Mouse (Mus musculus): Measurements from ENCODE around the gene Uevld. TPM values are rescaled to one million over a fixed set of nuclear protein-coding genes. Genes with fewer than 3 reads are reported as not detected.
A peak's percentile ranks its signal among the peaks of the same experiment; 100 is the strongest.

Uevld gene
- total RNA-seq, 1 experiment from 2014 or later: 20.8 TPM

- no peak for ATAC-seq (replicated peaks in 1 of 2; ENCODE audit: insufficient read depth in 1 of 2, low FRiP score in 2 of 2, low TSS enrichment in 1 of 2, low read depth in 1 of 2, poor library complexity in 2 of 2, severe bottlenecking in 2 of 2)
Observed at GRCm38 (mm10) chr7:46916376-46916775, 42.0 kb downstream of the Uevld start.

GRCm38 (mm10) chr7:46911250-46911649, 47.1 kb downstream of the Uevld start:
- 0 out of 4 replicates have a peak, but pooled peaks of 1 of the 2 experiments have one; percentile 39 for ATAC-seq (replicated peaks in 1 of 2; ENCODE audit: insufficient read depth in 1 of 2, low FRiP score in 2 of 2, low TSS enrichment in 1 of 2, low read depth in 1 of 2, poor library complexity in 2 of 2, severe bottlenecking in 2 of 2)

- no peak for ATAC-seq (replicated peaks in 1 of 2; ENCODE audit: insufficient read depth in 1 of 2, low FRiP score in 2 of 2, low TSS enrichment in 1 of 2, low read depth in 1 of 2, poor library complexity in 2 of 2, severe bottlenecking in 2 of 2)
Observed at GRCm38 (mm10) chr7:46899343-46899742, 59.0 kb downstream of the Uevld start.

- ATAC-seq (replicated peaks in 1 of 2; ENCODE audit: insufficient read depth in 1 of 2, low FRiP score in 2 of 2, low TSS enrichment in 1 of 2, low read depth in 1 of 2, poor library complexity in 2 of 2, severe bottlenecking in 2 of 2): no peak
Observed at GRCm38 (mm10) chr7:46895511-46895910, 62.8 kb downstream of the Uevld start.

- ATAC-seq (replicated peaks in 1 of 2; ENCODE audit: insufficient read depth in 1 of 2, low FRiP score in 2 of 2, low TSS enrichment in 1 of 2, low read depth in 1 of 2, poor library complexity in 2 of 2, severe bottlenecking in 2 of 2): 0 out of 4 replicates have a peak, but pooled peaks of 1 of the 2 experiments have one; percentile 30
Observed at GRCm38 (mm10) chr7:46883304-46883703, 75.0 kb downstream of the Uevld start.

- ATAC-seq (replicated peaks in 1 of 2; ENCODE audit: insufficient read depth in 1 of 2, low FRiP score in 2 of 2, low TSS enrichment in 1 of 2, low read depth in 1 of 2, poor library complexity in 2 of 2, severe bottlenecking in 2 of 2): peak in 1 of 2 experiments; percentile 65; a peak in 1 of 4 replicates
Observed at GRCm38 (mm10) chr7:46881941-46882340, 76.4 kb downstream of the Uevld start.

- peak; percentile 79 to 84 for ATAC-seq (replicated peaks in 1 of 2; ENCODE audit: insufficient read depth in 1 of 2, low FRiP score in 2 of 2, low TSS enrichment in 1 of 2, low read depth in 1 of 2, poor library complexity in 2 of 2, severe bottlenecking in 2 of 2)
Observed at GRCm38 (mm10) chr7:46880992-46881391, 77.3 kb downstream of the Uevld start.

GRCm38 (mm10) chr7:46879851-46880250, 78.5 kb downstream of the Uevld start:
- ATAC-seq (replicated peaks in 1 of 2; ENCODE audit: insufficient read depth in 1 of 2, low FRiP score in 2 of 2, low TSS enrichment in 1 of 2, low read depth in 1 of 2, poor library complexity in 2 of 2, severe bottlenecking in 2 of 2): no peak

- ATAC-seq (replicated peaks in 1 of 2; ENCODE audit: insufficient read depth in 1 of 2, low FRiP score in 2 of 2, low TSS enrichment in 1 of 2, low read depth in 1 of 2, poor library complexity in 2 of 2, severe bottlenecking in 2 of 2): no peak
Observed at GRCm38 (mm10) chr7:46877255-46877654, 81.1 kb downstream of the Uevld start.

GRCm38 (mm10) chr7:46876841-46877240, 81.5 kb downstream of the Uevld start:
- ATAC-seq (replicated peaks in 1 of 2; ENCODE audit: insufficient read depth in 1 of 2, low FRiP score in 2 of 2, low TSS enrichment in 1 of 2, low read depth in 1 of 2, poor library complexity in 2 of 2, severe bottlenecking in 2 of 2): no peak

Other genes starting within 250 kb of the Uevld start
- 15.9 and 21.5 TPM in 2 replicates for gene Saal1, start 247.8 kb downstream of the Uevld start, total RNA-seq (2017)
- not detected in 2 replicates for gene Saa3, start 242.8 kb downstream of the Uevld start, total RNA-seq (2017)
- not detected in 2 replicates for gene Saa4, start 225.9 kb downstream of the Uevld start, total RNA-seq (2017)
- gene Saa1, start 215.5 kb downstream of the Uevld start, total RNA-seq (2017): not detected in 2 replicates
- gene Saa2, start 206.7 kb downstream of the Uevld start, total RNA-seq (2017): not detected in 2 replicates
- gene Hps5, start 162.5 kb downstream of the Uevld start, total RNA-seq (2017): 31.6 and 42.5 TPM in 2 replicates
- gene Gtf2h1, start 162.4 kb downstream of the Uevld start, total RNA-seq (2017): 77.6 and 92.8 TPM in 2 replicates
- 290 and 314 TPM in 2 replicates for gene Ldha, start 117.1 kb downstream of the Uevld start, total RNA-seq (2017)
- 4.6 TPM in 1 of 2 replicates, not detected in the other for gene Ldhc, start 97.3 kb downstream of the Uevld start, total RNA-seq (2017)
- 61.9 and 66.0 TPM in 2 replicates for gene Tsg101, start 38.6 kb downstream of the Uevld start, total RNA-seq (2017)
- gene Gm9999, start 25.1 kb upstream of the Uevld start, total RNA-seq (2017): not detected in 2 replicates
- 42.0 and 43.9 TPM in 2 replicates for gene Spty2d1, start 49.9 kb upstream of the Uevld start, total RNA-seq (2017)
- gene Tmem86a, start 92.1 kb upstream of the Uevld start, total RNA-seq (2017): 1.5 and 2.3 TPM in 2 replicates
- gene Ptpn5, start 175.2 kb upstream of the Uevld start, total RNA-seq (2017): 0.31 TPM in 1 of 2 replicates, not detected in the other
- gene Mrgpra6, start 246.4 kb upstream of the Uevld start, total RNA-seq (2017): not detected in 2 replicates